Mouse (Mus musculus) small intestine, adult 2 months (tissue): ENCODE measurements around the gene Ufc1.

ENCODE experiments used
- CTCF ChIP-seq: fragments of 200-500 bp; IDR thresholded peaks from 2 replicates; pipeline ENCODE4 v1.5.1; 2012; ENCODE audit warnings: low read depth, mild to moderate bottlenecking, control low read depth, inconsistent platforms, low read length, moderate library complexity, mixed read lengths; ENCODE audit not compliant: insufficient replicate concordance, insufficient read length; ENCODE audit errors: extremely low read depth
- POLR2A ChIP-seq: fragments of 200-500 bp; IDR thresholded peaks from 2 replicates; pipeline ENCODE4 v1.6.1; 2012; ENCODE audit warnings: low read depth, mild to moderate bottlenecking, control low read depth, inconsistent platforms, low read length, moderate library complexity

DNA sequence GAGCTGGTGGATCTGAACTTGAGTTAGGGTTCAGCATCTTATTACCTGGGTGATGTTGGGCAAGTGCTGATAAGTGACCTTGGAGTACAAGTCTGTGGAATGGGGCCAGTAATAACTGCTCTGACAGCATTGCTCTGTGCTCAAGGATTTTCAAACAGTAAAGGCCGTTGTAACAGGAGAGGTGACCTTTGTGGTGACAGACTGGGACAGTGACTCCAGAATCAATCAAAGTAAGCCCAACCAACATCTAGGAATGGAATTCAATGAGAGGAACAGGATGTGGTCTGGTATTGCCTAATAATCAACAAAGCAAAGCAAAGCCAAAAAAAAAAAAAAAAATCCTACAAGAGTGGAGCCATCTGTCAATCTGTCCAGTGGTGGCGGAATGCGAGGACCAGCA is 34.5 kb downstream of the Ufc1 start:
- TF ChIP-seq CTCF = no peak
- no peak for TF ChIP-seq POLR2A
